Mouse (Mus musculus): ENCODE data around the gene Ddx5. TPM values are rescaled to one million over a fixed set of nuclear protein-coding genes. Genes with fewer than 3 reads are reported as not detected.

Ddx5 gene
- total and polyA plus RNA-seq, 3 experiments, result 269 to 1,169 (median 505) TPM

GRCm38 (mm10) chr11:106816316-106816715, 27.3 kb upstream of the Ddx5 start:
- TF ChIP-seq ZKSCAN1 (IDR thresholded peaks at IDR 0.05; ENCODE audit: borderline replicate concordance, low read depth, low read length) (no peak), MAFK (IDR thresholded peaks at IDR 0.05; ENCODE audit: insufficient replicate concordance, low read length) (no peak)
- in situ Hi-C loops (cut with MboI; ENCODE audit: low pct_ligation_motif_present, low pct_unique_long_range_greater_than_20kb, low sequenced_read_pairs), result no loop called here
- Histone ChIP-seq H3K9me3 (replicated peaks; ENCODE audit: low read length) (no peaks in the 10 kb centered on the region), H3K27ac (ENCODE audit: insufficient read depth, low read depth) (no peak overlapping the region), H3K79me2 (replicated peaks; ENCODE audit: control insufficient read depth, extremely low read depth, insufficient read depth, poor library complexity, severe bottlenecking) (no peaks in the 10 kb centered on the region), H3K4me2 (ENCODE audit: insufficient read depth, low read depth, poor library complexity, severe bottlenecking) (no peak overlapping the region), H3K36me3 (replicated peaks in 1 of 2; ENCODE audit: control insufficient read depth in 1 of 2, insufficient read depth in 1 of 2, low read length in 1 of 2) (peaks cover 84 to 98% of the 10 kb centered on the region in 2 experiments), H3K4me1 (ENCODE audit: control insufficient read depth in 1 of 2, insufficient read depth in 2 of 2) (no peaks in the 10 kb centered on the region), H3K4me3 (replicated peaks in 1 of 3; ENCODE audit: low read depth in 2 of 3, low read length in 2 of 3, poor library complexity in 1 of 3) (no peak overlapping the region), H3K27me3 (replicated peaks) (no peaks in the 10 kb centered on the region), H3K9ac (ENCODE audit: insufficient read depth, low read depth) (no peak overlapping the region)
- DNase-seq (ENCODE audit: extremely low read depth), result no peak
- dilution Hi-C loops (cut with MboI; ENCODE audit: extremely low pct_ligation_motif_present, extremely low pct_unique_long_range_greater_than_20kb, low sequenced_read_pairs), result no loop called here

DNA sequence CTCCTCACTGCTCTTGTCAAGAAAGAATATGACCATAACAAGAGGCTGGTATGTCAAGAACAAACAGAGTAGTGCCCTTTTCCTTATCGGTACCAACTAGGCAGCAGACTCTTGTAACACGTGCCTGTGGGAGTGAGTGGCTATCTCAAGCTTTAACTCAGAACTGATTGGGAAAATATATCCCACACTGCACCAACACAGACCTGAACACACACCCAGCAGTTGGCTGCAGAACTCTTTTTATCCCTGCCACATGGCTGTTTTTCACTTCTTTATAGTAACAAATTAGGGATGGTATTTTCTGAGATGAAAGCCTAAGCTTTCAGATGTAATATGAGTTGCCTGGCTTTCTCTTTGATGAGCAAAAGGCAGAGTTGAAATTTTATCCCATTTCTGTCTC, 26.8 kb upstream of the Ddx5 start:
- no peaks in the 10 kb centered on the region for H3K9me3 ChIP-seq (replicated peaks; ENCODE audit: low read length)
- no peak overlapping the region for H3K4me3 ChIP-seq (replicated peaks in 1 of 3; ENCODE audit: low read depth in 2 of 3, low read length in 2 of 3, poor library complexity in 1 of 3)
- no peak overlapping the region for H3K27ac ChIP-seq (ENCODE audit: insufficient read depth, low read depth)
- no peaks in the 10 kb centered on the region for H3K79me2 ChIP-seq (replicated peaks; ENCODE audit: control insufficient read depth, extremely low read depth, insufficient read depth, poor library complexity, severe bottlenecking)
- H3K36me3 ChIP-seq (replicated peaks in 1 of 2; ENCODE audit: control insufficient read depth in 1 of 2, insufficient read depth in 1 of 2, low read length in 1 of 2), result peaks cover 86 to 98% of the 10 kb centered on the region in 2 experiments
- dilution Hi-C loops (cut with MboI; ENCODE audit: extremely low pct_ligation_motif_present, extremely low pct_unique_long_range_greater_than_20kb, low sequenced_read_pairs) (no loop called here), in situ Hi-C loops (cut with MboI; ENCODE audit: low pct_ligation_motif_present, low pct_unique_long_range_greater_than_20kb, low sequenced_read_pairs) (no loop called here)
- no peaks in the 10 kb centered on the region for H3K27me3 ChIP-seq (replicated peaks)
- TF ChIP-seq ZNF384 (IDR thresholded peaks at IDR 0.05; ENCODE audit: low read depth, low read length), result no peak
- TF ChIP-seq ZC3H11A (IDR thresholded peaks at IDR 0.05; ENCODE audit: low read depth, low read length), result no peak
- no peak for TF ChIP-seq SIN3A (IDR thresholded peaks at IDR 0.05; ENCODE audit: low read length)
- TF ChIP-seq UBTF (IDR thresholded peaks at IDR 0.05; ENCODE audit: low read depth, low read length), result no peak
- TF ChIP-seq CTCF (conservative IDR thresholded peaks at IDR 0.05 in 1 of 2, IDR thresholded peaks at IDR 0.05 in 1 of 2; ENCODE audit: low read depth in 2 of 2, low read length in 2 of 2), result no peak
- TF ChIP-seq TBP (conservative IDR thresholded peaks at IDR 0.05; ENCODE audit: low read depth, low read length), result no peak
- TF ChIP-seq NRF1 (IDR thresholded peaks at IDR 0.05; ENCODE audit: low read depth, low read length), result no peak
- H3K9ac ChIP-seq (ENCODE audit: insufficient read depth, low read depth), result no peak overlapping the region
- no peak overlapping the region for H3K4me2 ChIP-seq (ENCODE audit: insufficient read depth, low read depth, poor library complexity, severe bottlenecking)
- no peaks in the 10 kb centered on the region for H3K4me1 ChIP-seq (ENCODE audit: control insufficient read depth in 1 of 2, insufficient read depth in 2 of 2)
- DNase-seq (ENCODE audit: extremely low read depth), result no peak

GRCm38 (mm10) chr11:106815331-106815730, 26.3 kb upstream of the Ddx5 start:
- Histone ChIP-seq H3K36me3 (replicated peaks in 1 of 2; ENCODE audit: control insufficient read depth in 1 of 2, insufficient read depth in 1 of 2, low read length in 1 of 2) (peaks cover 84 to 98% of the 10 kb centered on the region in 2 experiments), H3K9me3 (replicated peaks; ENCODE audit: low read length) (no peaks in the 10 kb centered on the region), H3K27ac (ENCODE audit: insufficient read depth, low read depth) (no peak overlapping the region), H3K4me3 (replicated peaks in 1 of 3; ENCODE audit: low read depth in 2 of 3, low read length in 2 of 3, poor library complexity in 1 of 3) (no peak overlapping the region), H3K4me2 (ENCODE audit: insufficient read depth, low read depth, poor library complexity, severe bottlenecking) (no peak overlapping the region), H3K4me1 (ENCODE audit: control insufficient read depth in 1 of 2, insufficient read depth in 2 of 2) (no peaks in the 10 kb centered on the region), H3K9ac (ENCODE audit: insufficient read depth, low read depth) (no peak overlapping the region), H3K79me2 (replicated peaks; ENCODE audit: control insufficient read depth, extremely low read depth, insufficient read depth, poor library complexity, severe bottlenecking) (no peaks in the 10 kb centered on the region), H3K27me3 (replicated peaks) (no peaks in the 10 kb centered on the region)
- dilution Hi-C loops (cut with MboI; ENCODE audit: extremely low pct_ligation_motif_present, extremely low pct_unique_long_range_greater_than_20kb, low sequenced_read_pairs) (no loop called here), in situ Hi-C loops (cut with MboI; ENCODE audit: low pct_ligation_motif_present, low pct_unique_long_range_greater_than_20kb, low sequenced_read_pairs) (no loop called here)
- TF ChIP-seq POLR2AphosphoS2 (IDR thresholded peaks at IDR 0.05; ENCODE audit: low read depth, low read length), result no peak
- no peak for TF ChIP-seq ETS1 (conservative IDR thresholded peaks at IDR 0.05; ENCODE audit: low read depth, low read length)
- TF ChIP-seq UBTF (IDR thresholded peaks at IDR 0.05; ENCODE audit: low read depth, low read length), result no peak
- no peak for TF ChIP-seq TBP (conservative IDR thresholded peaks at IDR 0.05; ENCODE audit: low read depth, low read length)
- TF ChIP-seq BHLHE40 (IDR thresholded peaks at IDR 0.05; ENCODE audit: low read depth, low read length), result no peak
- TF ChIP-seq RAD21 (IDR thresholded peaks at IDR 0.05; ENCODE audit: low read depth, low read length), result no peak
- no peak for TF ChIP-seq PAX5 (IDR thresholded peaks at IDR 0.05; ENCODE audit: low read length)
- TF ChIP-seq HCFC1 (IDR thresholded peaks at IDR 0.05; ENCODE audit: low read depth, low read length), result no peak
- TF ChIP-seq GABPA (IDR thresholded peaks at IDR 0.05; ENCODE audit: insufficient replicate concordance, low read depth, low read length), result no peak
- TF ChIP-seq TCF12 (IDR thresholded peaks at IDR 0.05; ENCODE audit: low read depth, low read length), result no peak
- DNase-seq (ENCODE audit: extremely low read depth), result no peak
